Mouse (Mus musculus): ENCODE measurements around the gene Isca2.

Gene Isca2

DNA sequence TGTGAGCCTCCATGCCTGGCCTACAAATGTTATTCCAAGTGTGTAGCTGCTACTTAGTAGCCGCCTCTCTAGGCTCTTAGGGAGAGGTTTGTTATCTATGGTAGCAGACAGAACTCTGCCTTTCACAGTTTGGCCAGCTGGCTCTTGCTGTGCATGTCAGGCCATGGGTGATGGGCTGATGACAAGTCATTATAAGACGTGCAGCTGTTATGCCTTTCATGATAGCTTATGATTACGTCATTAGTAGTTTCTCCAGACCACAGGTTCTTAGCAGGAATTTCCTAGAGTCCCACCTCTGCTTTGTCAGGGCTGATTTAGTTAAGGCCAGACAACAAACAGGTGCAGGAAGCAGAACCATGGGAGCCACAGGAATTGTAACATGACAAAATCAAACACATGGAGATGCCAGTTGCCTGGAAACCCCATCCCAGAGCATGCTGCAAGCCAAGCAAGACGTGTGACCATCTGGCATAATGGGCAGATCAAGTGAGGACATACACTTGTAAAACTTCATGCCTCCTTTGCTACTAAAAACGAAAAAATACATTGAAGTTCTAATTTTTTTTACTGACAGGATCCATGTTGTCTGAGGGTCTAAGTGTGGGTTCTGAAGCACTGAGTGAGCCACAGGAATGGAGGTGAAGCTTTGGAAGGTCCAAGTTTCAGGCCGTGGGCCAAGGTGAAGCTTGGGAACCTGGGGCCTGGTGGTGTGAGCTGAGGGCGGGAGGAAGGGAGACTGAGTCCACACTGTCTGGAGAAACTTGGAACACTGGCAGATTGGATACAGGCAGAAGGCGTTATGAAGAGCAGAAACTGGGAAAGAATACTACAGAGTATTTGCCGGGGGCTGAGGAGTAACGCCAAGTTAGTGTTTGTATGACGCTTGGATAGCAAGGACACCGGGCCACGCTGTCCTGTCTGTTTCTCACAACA lies 46.5 kb downstream of the Isca2 start:
- DNase-seq (ENCODE audit: low spot score), result no peak

DNA sequence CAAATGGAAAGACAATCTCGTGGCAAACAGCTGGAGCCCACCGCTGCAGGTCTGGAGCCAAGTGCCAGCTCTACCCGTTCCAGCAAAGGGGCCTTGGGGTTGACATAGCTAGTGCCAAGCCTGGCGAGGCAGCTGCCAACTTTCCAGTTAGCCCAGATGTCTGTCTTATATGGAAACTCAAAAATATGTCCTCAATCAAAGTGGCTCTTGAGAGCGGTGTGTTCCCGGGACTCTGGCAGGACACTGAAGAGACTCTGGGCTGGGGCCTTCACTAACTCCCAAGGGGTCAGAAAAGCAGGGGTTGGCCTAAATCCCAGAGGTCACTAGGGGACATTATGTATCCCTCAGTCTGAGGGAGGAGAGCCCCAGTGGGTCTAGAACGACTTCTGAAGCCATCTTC lies 50.5 kb downstream of the Isca2 start:
- no peak for DNase-seq (ENCODE audit: low spot score)

DNA sequence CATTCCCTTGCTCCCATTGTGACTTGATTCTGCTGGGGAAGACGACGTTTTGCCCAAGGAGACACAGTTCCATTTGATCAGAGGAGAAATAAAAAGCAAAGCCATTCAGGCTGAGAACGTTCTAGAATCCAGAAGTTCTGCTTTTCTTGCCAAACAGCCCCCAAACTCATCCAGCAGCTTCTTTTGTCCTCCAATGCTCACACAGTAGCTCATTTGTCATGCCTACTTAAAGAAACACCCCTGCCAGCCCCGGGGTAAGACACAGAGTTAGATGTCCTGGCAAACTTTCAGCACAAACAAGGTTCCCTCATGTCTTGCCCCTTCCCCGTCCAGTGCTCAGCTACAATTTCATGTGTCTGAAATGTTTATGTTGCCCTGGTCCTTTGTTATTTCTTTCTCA lies 51.2 kb downstream of the Isca2 start:
- DNase-seq (ENCODE audit: low spot score), result no peak
